Mouse (Mus musculus) T-cell, adult 2 months (primary cell): ENCODE measurements around the gene Ccdc85c.

Experiments used
- DNase-seq: peaks from one replicate; pipeline ENCODE4 v3.0.0; 2022; ENCODE audit warnings: low spot score

Ccdc85c gene

DNA sequence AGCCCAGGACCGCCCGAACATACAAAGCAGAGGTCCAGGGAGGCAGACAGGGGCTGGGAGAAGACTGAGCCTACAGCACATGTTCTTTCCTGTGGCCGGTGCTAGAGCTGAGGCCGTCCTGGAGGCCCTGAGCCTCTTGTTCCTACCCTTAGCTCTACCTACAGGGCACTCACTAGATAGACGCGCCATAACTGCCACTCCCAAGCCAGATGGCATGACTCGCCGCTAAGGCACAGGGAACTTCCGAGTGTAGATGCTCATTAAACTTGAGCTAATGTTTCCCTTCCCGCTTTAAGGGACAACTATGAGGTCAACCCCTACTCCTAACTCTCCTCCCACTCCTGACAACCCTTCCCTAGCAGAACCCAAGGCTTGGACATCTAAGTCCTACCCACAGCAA is 6.3 kb downstream of the Ccdc85c start:
- no peak for DNase-seq

DNA sequence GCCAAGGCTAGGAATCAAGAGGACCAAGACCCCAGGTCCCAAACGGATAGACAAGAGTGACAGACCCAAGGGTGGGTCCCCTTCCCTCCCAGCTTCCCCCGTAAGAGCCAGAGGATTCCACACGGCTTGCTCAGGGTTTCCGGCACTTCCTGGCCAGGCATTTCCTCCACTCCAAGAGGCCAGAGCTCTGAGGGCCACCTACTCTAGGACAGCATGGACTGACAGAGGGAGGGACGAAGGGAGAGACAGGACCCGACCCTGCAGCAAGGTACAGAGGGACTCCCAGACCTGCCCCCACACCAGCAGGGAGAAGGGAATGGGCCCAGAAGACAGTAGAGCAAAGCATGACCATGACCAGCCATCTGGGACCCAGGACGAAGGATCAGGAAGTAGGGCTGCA is 7.6 kb downstream of the Ccdc85c start:
- DNase-seq = no peak

DNA sequence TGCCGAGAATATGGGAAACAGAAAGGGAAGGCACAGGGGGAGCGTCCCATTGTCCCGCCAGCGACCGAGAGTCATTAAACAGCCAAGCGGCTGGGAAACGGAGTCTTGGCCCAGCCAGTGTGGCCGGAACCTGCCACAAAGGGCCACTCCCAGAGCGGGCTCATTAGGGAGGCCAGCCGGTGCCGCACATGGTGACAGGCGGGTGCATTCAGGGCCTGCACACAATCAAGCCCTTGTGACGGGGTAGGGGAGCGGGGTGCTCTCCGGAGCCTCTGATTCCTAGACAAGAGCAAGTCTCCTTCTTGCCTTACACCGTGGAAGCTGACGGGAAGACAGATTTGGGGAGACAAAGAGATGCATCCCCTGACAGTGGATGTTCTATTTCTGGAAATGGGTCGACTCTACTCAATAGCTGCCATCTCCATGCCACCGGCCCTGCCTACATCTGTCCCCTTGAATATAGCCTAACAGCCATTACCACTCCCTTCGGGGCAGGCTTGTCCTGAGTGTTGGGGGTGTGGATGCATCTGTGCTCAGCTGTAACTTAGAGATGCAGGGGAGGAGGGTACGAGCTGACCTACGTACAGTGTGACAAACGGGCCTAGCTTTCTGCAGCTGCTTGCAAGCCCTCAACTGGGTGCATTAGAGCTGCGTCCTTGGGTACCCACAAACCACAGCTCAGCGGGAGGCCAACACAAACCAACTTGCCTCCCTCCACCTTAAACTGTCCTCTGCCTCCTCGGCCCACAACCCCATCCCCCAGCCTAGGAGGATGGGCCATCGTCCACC is 9.2 kb downstream of the Ccdc85c start:
- DNase-seq = no peak

DNA sequence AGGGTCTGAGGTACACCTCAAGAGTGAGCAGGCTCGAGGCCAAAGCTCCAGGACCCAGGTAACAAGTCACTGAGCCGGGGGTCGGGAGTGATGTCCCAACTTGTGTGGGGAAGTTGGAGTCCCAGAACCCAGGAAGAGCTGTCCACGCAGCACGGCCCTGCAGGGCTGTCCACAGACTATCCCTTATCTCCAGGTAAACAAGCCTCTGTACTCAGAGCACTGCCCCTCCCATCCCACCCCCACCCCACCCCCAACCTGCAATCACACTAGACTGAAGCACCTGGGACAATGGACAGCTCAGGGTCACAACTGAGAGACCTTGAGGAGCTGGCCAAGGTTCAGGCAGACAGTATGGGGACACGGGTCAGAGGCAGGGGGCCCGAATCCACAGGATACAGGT is 10.3 kb downstream of the Ccdc85c start:
- DNase-seq = no peak

DNA sequence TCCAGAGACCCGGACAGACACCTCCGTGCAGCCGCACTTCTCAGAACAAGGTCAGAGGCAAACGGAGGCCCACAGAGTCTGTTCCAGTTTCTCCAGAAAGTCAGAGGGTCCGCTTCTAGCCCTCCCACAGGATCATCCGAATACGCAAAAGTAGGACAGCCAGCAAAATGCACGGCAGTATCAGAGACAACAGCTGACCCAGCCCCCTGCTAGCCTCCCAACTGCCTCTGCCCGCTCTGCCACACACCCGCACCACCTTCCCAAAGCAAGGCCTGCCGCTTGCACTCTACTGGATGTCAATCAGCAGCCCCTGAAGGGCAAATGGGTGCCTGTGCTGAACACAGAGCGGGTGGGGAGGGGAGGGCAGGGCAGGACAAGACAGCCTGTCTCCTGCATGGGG is 14.3 kb downstream of the Ccdc85c start:
- no peak for DNase-seq

DNA sequence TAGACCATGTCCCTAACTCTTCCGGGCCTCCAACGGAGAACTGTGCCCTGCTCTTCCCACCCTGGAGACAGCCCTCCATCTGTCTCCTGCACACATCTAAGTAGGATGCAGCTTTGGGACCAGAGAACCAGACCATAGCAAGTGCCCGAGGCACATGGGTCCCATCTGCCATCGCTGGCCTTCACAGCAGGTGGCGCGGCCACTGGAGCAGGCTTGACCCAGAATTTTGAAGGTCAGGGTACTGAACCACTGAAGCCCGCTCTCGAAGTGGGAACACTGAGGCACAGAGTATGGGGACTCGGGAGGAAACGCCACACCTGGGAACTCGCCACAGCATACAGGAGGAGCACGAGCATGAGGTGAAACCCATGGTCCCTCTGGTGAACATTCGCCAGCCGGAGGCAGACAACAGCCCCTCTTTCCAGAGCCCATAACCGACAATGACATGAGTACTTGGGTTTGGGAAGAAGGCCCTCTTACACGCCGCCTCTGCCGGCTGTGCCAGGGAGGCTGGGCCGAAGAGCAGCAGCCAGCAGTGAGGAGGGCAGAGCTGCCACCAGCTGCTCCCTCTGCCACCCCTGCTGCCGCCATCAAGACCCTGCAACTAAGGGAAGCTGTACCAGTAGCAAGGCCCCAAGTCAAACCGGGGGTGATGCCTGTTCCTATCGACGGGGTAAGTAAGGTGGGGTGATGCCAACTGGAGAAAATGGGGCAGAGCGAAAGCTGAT is 15.7 kb downstream of the Ccdc85c start:
- no peak for DNase-seq

DNA sequence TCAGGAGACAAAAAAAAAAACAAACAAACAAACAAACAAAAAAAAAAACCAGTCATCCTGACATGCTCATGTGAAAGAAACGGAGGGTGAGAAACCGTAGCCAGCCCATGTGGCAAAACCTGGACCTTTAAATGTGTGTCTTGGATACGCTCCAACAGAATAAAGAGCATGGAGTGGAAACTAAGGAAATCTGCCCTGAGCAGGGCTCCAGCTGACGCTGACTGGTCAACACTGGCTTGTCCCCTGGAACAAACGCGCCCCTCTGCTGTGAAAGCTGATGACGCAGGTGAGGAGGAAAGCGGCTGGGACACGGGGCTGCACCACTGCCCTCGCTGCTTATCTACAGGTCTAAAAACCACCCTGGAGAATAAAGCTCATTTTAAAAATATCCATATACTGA is 18.5 kb downstream of the Ccdc85c start:
- no peak for DNase-seq

DNA sequence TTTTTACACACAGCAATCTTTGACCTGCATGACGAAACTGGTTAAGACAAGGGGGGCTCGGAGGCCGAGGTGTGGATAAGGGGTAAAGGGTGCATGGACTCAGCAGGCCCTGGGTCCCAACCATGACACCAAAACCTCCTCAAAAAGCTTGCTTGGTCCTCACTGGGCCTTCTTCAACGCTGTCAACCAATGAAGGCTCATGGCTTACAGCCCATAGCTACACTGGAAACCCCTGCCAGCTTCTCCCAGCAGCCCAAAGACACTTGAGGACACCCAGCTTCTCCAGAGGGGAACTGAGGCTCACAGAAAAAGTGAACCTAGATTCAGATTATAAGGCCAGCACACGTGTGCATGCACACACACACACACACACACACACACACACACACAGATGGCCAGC is 19.3 kb downstream of the Ccdc85c start:
- DNase-seq = no peak

DNA sequence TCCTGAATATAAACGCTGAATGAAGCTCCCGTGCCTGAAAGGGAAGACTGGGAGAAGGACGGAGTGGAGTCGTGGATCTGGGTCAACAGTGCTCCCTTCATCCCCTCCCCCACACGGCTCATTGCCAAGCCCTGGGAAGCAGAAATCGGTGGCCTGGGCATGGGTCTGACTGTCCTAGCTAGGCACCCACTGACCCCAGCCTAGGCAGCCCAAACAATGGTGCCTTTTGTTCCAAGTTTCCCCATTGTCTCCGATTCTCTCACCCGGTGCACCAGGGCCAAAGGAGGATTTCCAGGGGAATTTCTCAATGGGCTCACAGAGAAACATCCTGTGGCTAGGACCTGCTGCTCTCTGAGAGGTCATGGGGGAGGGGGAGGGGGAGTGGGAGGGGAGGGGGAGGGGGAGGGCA is 19.7 kb downstream of the Ccdc85c start:
- DNase-seq = no peak

DNA sequence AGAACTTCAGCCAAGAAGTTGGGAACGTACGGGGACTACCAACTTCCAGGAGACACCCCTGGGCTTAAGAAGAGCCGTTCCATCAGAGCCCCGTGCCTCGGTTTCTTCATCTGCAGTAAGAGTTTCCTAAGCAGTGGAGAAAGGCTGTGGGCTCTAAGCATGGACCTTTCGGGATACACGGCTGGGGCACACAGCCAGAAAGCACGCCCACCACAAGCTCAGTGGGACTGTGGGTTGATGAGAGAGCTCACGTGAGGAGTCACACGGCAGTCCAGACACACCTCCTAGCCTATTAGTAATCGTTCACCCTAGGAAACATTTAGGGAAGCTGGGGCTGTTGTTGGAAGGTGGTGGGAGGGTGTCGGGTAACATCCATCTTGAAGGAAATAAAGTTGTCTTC is 22.2 kb downstream of the Ccdc85c start:
- no peak for DNase-seq

DNA sequence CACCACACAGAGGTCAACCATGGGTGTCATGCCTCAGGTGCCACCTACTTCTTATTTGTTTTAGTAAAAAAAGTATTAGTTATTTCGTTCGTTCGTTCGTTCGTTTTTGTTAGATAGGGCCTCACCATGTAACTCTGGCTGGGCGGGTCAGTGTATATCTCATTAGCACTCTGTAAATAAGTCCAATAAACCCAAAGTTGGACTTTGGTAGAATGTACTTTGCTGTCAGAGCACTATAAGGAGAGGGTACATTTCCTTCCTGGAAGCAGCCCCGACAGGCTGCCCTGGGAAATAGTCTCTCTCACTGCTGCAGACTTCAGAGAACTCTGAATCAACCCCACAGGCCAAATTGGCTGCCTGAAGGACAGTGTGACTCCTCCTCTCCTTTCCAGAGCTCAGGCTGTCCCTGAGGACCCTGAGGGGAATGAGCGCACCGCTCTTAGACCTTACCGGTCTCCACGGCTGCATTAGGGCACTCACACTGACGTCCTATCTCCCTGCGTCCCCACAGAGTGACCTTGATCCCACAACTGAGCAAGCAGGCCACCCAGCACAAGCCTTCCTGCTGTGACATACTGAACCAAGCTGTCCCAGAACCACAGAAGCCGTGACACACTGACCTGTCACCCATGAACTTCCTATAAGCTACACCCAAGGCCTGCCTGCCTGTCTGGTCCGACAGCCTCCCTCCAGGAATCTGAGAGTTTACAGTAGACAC is 23.2 kb downstream of the Ccdc85c start:
- no peak for DNase-seq

DNA sequence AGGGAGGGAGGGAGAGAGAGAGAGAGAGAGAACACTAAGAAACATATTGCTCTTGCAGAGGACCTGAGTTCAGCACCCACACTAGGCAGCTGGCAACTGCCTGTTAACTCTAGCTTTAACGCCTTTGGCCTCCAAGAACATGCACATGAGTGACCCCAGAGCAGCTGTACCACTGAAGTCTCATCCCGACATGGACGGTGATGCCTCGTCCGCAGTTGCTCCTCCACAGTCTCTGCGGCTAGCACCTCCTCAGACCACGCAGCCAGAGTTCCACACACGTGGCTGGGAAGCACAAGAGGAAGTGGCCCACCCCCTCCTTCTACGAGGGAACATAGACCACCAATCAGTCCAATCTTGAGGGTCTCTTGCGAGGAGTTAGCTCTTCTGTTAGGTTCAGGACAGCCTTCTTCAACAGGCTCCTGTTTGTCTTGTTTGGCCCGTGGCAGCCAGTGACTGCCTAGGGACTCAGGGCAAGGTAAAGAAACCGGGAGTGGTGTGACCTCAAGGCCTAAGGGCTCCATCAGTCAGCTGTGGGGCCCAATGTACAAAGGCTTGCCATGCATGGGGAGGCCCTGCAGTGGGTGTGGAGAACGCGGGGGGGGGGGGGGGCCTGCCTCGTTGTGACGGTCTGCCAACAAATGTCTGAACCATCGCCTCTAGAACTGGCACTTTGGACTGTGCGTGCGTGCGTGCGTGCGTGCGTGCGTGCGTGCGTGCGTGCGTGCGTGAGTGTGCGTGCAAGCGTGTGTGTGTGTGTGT is 24.0 kb downstream of the Ccdc85c start:
- DNase-seq = no peak

DNA sequence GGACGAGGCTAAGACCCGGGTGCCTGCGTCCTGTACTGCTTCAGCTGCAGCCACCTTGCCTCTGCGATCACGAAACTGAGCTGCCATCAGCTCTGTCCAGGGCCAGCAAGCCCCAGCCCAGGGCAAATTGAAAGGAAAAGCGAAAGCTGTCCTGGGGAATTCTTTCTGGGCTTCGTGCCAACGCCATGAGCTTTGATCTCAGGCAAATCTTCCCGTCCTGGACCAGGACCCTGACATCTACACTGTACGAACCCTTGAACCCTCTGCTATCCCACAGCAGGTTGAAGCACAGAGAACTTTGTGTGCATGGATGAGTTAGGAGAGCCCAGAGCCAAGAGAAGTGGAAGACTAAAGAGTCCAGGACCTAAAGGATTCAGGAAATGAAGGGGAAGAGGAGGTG is 25.7 kb downstream of the Ccdc85c start:
- DNase-seq = no peak

DNA sequence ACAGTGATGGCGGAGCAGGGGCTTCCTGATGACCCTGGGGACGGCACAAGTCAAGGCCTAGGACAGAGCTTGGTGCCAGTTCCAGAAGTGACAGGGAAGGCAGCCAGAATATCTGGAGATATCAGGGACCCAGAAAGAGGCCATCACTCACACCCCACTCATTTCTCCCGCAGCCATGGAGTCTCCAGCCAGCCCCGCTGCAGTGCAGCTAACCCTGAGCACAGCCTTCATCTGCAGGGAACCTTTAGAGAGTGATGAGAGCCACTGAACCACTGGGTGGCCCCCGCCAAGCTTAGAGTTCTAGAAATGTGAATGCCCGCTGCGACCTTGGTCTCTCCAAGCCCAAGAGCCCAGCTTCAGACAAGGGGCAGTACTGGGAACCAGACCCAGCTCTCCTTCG is 26.2 kb downstream of the Ccdc85c start:
- no peak for DNase-seq

DNA sequence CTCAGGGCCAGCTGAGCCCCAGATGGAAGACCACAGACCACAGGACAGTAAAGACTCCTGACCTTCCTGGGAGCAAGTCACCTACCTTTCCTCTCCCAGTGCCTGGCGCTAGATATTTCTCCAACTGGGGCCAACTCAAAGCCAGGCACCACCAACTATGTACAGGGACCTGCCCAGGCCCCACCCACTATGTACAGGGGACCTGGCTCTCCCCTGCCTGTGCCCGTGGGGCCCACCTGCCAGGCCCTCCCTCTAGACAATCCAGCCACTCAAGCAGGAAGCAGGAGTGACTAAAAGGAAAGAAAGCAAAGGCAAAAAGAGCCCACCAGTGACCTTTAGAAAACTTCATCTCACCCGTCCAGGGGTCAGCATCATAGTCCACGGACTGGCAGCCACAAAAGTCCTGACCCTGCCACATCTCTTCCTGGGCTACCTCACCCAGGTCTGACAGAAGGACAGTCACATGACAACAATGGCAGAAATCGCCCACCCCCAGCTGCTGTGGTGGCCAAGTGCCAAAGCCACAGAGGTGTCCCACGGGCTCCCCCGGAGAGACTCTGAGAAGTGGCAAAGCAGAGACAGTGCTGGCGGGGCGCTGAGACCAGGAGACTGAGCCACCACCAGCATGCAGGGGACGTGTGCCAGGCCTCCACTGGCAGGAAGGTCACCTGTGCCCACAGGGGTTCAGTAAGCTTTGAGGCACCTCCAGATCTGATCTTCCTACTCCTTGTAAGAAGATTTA is 28.3 kb downstream of the Ccdc85c start:
- DNase-seq = no peak

DNA sequence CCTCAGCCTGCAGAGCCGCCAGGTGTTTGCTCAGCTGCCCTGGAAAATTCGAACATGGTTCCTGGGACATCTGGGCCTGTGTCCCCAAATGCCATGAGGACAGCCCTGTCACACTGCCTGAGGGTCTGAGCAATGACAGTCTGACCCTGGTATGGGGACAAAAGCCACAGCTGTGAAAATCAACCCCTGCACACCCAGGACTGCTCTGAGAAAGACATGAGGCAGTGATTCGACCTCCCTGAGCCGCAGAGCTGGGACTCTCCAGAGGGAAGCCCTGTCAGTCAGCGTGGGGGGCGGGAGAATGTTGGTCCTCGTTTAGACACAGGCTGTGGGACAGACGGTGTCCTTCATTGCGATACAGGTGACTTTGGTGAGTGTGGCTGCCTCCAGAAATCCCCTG is 29.6 kb downstream of the Ccdc85c start:
- DNase-seq = no peak

DNA sequence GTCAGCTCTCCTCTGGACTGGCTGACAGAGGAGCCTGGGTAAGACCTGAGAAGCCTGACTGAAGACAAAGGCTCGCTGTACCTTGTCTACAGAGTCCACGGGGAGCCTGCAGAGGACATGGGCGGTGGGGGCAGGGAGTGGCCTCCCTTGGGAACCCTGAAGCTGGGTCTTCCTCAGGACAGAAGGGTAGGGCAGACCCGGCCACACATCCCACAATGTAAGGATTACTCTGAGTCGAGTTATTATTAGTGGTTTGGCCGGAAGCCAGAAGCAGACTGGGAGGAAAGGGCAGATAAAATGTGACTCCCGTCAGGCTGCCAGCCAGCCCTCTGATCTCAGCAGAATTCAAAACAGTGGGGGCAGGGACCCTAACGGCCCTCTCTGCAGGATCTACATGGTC is 30.4 kb downstream of the Ccdc85c start:
- DNase-seq = no peak

DNA sequence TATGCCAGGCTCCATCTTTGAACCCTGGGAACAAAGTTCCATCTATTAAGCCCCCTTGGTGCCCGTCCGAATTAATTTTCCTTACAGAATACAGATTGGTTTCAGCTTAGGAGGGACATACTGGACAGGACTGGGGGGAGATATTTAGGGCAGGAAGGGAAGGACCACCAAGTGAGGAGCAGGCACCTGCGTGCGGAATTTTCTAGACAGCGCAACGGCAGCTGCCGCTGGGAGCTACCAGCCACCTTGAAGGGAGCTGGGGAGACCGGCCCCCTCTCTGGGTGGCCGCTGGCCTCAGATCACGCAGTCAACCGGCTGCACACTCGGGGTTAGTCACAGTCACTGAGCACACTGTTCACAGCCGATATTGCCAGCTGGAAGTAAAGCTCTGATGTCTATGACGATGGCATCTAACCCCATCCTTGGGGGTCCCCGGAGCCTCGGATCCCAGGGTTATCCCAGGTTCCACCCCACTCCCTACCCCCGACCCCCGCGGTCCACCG is 32.9 kb downstream of the Ccdc85c start:
- DNase-seq = no peak

DNA sequence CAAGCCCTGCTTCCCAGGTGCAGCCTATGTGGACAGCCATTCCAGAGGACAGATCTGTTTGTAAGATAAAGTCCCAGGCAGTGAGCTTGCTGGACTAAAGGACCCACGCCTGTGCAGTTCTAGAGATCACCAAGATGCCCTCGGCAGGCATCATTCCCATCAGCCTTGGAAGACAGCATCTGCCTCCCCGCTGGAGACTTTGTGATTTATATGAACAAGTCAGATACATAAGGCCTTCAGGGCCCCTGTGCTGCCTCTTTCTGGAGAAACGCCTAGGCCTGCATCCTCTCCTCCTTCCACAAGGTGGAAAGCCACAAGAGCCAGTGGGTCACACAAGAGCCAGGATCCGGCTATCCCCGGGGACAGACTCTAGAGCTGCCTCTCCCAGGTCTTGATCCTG is 33.6 kb downstream of the Ccdc85c start:
- DNase-seq = no peak

DNA sequence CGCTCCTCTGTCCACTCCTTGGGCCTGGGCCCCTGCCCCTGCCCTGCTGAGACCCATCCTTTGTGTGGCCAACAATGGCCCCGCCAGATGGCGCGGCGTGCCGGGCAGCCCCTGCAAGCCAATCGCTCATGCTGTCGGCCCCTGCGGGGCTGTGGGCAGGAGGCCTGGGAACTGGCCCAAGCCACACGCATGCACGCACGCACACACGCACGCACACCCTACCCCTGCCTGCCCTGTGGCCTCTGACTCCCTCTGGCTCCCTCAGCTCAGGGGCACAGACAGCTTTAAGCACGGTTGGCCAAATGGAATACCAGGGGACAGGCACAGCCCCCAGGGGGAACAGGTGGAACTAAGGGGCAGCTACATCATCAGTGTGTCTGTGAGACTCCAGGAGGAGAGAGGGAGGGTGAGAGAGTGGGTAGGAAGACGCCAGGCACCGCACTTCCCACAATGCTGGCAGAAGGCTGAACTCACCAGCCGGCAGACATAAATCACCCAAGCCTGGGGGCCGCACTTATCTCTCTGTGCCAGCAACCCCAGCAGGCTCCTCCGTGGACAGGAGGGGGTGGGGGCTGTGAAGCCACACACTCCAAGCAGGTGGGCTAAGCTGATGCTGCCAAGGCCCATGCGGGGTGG is 34.2 kb downstream of the Ccdc85c start:
- DNase-seq = no peak

DNA sequence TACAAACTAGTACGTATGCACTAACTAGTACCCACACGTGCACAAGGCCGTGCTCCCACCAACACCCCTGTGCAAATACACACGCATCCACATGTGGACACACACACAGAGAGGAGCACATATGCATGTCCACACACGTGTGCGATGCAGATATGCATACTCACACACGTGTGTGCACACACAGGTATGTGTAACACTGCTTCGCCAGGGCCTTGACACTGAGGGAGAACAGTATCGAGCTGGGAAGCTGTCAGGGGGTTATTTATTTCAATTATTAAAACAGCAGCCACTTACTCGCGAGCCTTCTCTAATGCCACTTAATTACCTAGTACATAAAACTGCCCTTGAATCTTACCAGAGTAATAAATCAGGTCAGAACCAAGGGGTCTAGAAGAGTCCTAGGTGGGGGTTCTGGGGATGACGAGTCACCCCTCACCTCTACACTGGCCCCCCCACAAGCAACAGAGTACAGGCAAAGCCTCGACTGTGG is 34.8 kb downstream of the Ccdc85c start:
- no peak for DNase-seq
